Mouse (Mus musculus): ENCODE data around the gene Olfr486.
"Not testable (repeated sequence)": the region's sequence is repeated elsewhere in the genome, so short reads cannot be mapped to it uniquely, and the experiment has no call there.

Olfr486 gene

DNA sequence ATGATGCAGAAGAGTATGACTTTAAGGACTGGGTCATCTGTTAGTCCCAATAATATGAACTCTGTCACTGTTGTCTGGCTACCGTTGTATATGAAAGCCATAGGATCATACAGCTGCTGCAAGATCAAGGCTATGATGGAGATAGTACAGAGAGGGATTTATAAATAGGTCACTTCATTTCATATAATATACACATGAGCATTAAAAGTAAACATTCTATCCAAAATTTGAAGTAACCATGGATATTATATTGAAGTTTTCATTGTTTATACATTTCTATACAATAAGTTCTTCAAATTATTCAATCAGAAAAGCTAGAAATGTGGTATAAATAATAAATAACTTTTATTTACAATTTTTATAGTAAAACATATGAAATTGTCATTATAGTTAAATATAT, at the start of gene Olfr486:
Olfr486 (minus strand) TSS at position 101 of the 400 bp plus-strand sequence.
- DNase-seq (ENCODE audit: low read depth, low spot score) = not testable (repeated sequence)

DNA sequence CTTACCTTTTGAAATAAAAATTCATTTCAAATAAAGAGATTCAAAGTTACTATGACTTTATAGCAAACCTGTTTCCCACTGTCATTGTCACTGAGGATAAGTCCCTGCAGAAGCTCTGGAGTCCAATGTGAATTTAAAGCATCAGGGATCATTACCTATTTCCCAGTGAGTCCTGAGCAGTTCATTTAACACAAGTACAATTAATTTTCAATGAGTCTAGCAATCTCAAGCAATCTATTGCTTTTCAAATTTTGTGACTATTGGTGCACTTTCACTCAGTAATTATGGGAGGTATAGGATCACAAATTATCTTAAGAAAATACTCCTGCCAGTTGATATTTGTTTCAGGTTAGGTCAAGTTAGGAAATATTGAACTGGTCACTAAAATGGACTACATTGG, 42.0 kb upstream of the Olfr486 start, which contains the start of gene Olfr487:
Olfr487 (minus strand) TSS at position 101 of the 400 bp plus-strand sequence.
- not testable (repeated sequence) for DNase-seq (ENCODE audit: low read depth, low spot score)

DNA sequence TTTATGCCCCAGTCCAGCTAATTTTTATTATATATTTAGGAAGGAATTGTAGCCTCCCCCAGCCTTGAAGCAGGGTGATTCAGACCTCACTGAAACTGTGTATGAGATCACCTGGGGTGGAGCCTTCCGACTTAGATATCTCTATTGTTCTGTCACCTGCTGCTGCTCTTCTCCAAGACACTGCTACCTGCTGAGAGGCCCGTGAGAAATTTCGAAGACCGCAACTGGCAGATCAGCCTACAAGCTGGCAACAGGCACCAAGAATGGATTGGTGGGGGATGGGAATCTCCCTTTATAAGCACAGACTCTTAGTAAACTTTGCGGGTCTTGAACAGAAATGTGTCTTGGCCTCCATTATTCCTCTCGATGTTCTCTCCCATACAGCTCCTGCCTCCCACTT, 24.4 kb upstream of the Olfr486 start:
- DNase-seq (ENCODE audit: low read depth, low spot score) = no peak

DNA sequence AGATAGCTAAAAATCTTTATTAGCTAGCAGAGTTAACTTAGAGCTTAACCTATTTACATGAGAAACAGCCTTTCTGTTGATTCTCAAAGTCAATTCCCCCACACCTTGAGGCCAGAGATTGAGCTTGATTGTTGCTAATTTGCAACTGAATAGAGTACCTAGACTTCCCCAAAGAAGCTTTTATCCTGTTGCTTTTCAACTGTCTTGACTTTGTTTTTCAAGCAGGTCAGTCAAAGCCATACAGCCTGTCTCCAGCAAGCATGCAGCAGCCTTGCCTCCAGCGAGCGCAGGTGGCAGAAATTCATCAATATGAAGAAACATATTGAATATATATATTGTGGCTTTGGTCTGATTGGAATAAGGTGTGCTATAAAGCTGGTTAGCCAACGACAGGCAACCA, 23.8 kb upstream of the Olfr486 start:
- not testable (repeated sequence) for DNase-seq (ENCODE audit: low read depth, low spot score)

DNA sequence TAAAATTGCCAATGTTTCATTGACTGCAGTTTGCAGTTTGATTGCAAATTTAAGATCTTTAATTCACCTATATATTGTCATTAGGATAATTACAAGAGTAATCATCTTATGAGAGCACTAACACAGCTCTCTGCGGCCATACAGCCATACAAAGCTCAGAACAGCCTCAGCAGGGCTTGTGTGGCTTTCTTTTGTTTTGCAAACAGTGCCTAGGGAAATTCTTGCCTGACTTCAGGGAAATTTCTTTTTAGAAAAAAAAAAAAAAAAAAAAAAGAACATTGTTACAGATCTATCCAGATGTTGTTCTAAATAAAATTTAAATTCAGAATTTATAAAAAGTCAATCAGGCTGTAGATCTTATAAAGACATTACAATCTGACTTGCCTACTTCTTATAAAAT, 20.2 kb upstream of the Olfr486 start:
- not testable (repeated sequence) for DNase-seq (ENCODE audit: low read depth, low spot score)

DNA sequence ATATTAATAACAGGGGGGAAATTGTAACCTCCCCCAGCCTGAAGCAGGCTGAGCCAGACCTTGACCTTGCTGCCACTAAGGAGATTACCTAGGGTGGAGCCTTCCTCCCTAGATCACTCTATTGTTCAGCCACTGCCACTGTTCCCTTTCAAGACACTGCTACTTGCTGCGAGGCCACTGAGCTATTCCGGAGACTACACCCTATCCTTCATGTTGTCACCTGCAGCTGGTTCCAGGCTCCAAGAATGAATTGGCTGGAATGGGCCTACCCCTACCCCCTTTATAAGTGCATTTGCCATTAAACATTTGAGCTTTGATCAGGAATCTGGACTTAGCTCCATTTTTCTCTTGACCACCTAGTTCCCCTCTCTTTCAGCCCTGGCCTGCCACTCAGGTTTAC, 18.7 kb upstream of the Olfr486 start:
- DNase-seq (ENCODE audit: low read depth, low spot score) = not testable (repeated sequence)

DNA sequence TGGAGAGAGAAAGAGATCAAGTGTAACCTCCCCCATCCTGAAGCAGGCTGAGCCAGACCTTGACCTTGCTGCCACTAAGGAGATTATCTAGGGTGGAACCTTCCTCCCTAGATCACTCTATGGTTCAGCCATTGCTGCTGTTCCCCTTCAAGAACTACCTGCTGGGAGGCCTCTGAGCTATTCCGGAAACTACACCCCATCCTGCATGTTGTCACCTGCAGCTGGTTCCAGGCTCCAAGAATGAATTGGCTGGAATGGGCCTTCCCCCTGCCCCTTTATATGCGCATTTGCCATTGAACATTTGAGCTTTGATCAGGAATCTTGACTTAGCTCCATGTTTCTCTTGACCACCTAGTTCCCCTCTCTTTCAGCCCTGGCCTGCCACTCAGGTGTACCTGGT, 12.7 kb upstream of the Olfr486 start:
- DNase-seq (ENCODE audit: low read depth, low spot score) = not testable (repeated sequence)

DNA sequence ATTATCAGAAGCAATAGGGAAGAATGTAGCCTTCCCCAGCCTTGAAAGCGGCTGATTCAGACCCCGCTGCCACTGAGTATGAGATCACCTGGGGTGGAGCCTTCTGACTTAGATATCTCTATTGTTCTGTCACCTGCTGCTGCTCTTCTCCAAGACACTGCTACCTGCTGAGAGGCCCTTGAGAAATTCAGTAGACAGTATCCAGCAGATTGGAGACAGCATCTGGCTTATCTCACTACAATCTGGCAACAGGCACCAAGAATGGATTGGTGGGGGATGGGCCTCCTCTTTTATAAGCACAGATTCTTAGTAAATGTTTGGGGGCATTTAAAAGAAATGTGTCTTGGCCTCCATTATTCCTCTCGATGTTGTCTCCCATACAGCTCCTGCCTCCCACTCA, 11.9 kb upstream of the Olfr486 start:
- DNase-seq (ENCODE audit: low read depth, low spot score) = not testable (repeated sequence)

DNA sequence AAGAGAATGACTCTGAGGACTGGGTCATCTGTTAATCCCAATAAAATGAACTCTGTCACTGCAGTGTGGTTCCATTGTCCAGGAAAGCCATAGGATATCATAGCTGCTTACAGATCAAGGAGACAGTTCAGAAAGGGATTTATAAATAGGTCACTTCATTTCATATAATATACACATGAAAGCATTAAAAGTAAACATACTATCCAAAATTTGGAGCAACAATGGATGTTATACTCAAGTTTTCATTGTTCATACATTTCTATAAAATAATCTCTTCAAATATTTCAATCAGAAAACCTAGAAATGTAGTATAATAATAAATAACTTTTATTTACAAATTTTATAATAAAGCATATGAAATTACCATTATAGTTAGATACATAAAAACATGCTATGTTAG, 12.8 kb downstream of the Olfr486 start, which contains the start of gene Olfr485:
Olfr485 (minus strand) TSS at position 101 of the 400 bp plus-strand sequence.
- no peak for DNase-seq (ENCODE audit: low read depth, low spot score)

DNA sequence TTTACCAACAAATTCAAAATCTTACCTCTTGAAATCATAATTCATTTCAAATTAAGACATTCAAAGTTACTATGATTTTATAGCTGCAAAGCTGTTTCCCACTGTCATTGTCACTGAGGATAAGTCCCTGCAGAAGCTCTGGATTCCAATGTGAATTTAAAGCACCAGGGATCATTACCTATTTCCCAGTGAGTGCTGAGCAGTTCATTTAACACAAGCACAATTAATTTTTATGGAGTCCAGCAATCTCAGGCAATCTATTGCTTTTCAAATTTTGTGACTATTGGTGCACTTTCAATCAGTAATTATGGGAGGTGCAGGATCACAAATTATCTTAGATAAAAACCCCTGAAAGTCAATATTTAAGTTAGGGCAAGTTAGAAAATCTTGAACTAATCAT, 45.2 kb downstream of the Olfr486 start, which contains the start of gene Olfr484:
Olfr484 (minus strand) TSS at position 101 of the 400 bp plus-strand sequence.
- no peak for DNase-seq (ENCODE audit: low read depth, low spot score)

Data from retina, postnatal 7 days (tissue).